30 mouse cellular contexts compared by ENCODE assay signal in genomic region chr5:106660867-106661266, GRCm38 (mm10). TPM values are rescaled to one million over a fixed set of nuclear protein-coding genes. Genes with fewer than 3 reads are reported as not detected.
DNase-seq lines count a peak whose midpoint lies in the region; ATAC-seq and TF ChIP-seq lines count a peak whose summit lies in the region.
"Had no signal": no experiment of that assay in that cellular context is flagged by ENCODE, and none has a peak within 500 bp of the region (broad histone marks: within the 10 kb centered on the region; RNA-seq: fewer than 3 reads in every experiment).

No protein-coding gene starts in this region.

- H3K9ac ChIP-seq in intestine, embryonic 15.5 days, result no peak overlapping the region
- H3K9ac ChIP-seq in intestine, postnatal 0 days (ENCODE audit: low read depth, low read length), result no peak overlapping the region
- H3K9ac ChIP-seq: embryonic facial prominence, embryonic 12.5 days; forebrain, embryonic 12.5 days had no signal

- H3K27me3 ChIP-seq in intestine, embryonic 15.5 days (replicated peaks), result no peaks in the 10 kb centered on the region
- H3K27me3 ChIP-seq in intestine, postnatal 0 days (replicated peaks; ENCODE audit: control insufficient read depth, insufficient read depth, low read length), result no peaks in the 10 kb centered on the region
- H3K27me3 ChIP-seq: embryonic facial prominence, embryonic 12.5 days; forebrain, embryonic 12.5 days had no signal

- no peak overlapping the region for H3K4me2 ChIP-seq in intestine, embryonic 15.5 days (replicated peaks)
- H3K4me2 ChIP-seq in intestine, postnatal 0 days (replicated peaks; ENCODE audit: low read depth), result no peak overlapping the region
- H3K4me2 ChIP-seq: embryonic facial prominence, embryonic 12.5 days; forebrain, embryonic 12.5 days had no signal

- H3K27ac ChIP-seq in intestine, embryonic 15.5 days, result no peak overlapping the region
- H3K27ac ChIP-seq in intestine, postnatal 0 days (ENCODE audit: low read depth, low read length), result no peak overlapping the region
- H3K27ac ChIP-seq: embryonic facial prominence, embryonic 12.5 days; forebrain, embryonic 10.5 days; forebrain, embryonic 12.5 days had no signal

- intact Hi-C loops in gastrocnemius, postnatal 36 days (cut with DNase I), result no loop called here

- H3K9me3 ChIP-seq in intestine, embryonic 15.5 days, result no peaks in the 10 kb centered on the region
- H3K9me3 ChIP-seq in intestine, postnatal 0 days (ENCODE audit: control insufficient read depth), result no peaks in the 10 kb centered on the region
- H3K9me3 ChIP-seq: embryonic facial prominence, embryonic 12.5 days; forebrain, embryonic 10.5 days; forebrain, embryonic 12.5 days had no signal

- H3K4me1 ChIP-seq in intestine, embryonic 15.5 days (replicated peaks), result no peaks in the 10 kb centered on the region
- H3K4me1 ChIP-seq in intestine, postnatal 0 days (replicated peaks; ENCODE audit: control insufficient read depth, insufficient read depth, low read length), result no peaks in the 10 kb centered on the region
- H3K4me1 ChIP-seq: embryonic facial prominence, embryonic 12.5 days; forebrain, embryonic 10.5 days had no signal

- H3K4me3 ChIP-seq in intestine, embryonic 15.5 days (replicated peaks), result no peak overlapping the region
- H3K4me3 ChIP-seq in intestine, postnatal 0 days (ENCODE audit: low read depth, low read length), result no peak overlapping the region
- H3K4me3 ChIP-seq: embryonic facial prominence, embryonic 12.5 days; erythroblast, embryonic 14.5 days; forebrain, embryonic 10.5 days; forebrain, embryonic 12.5 days had no signal

- DNase-seq in 416B (ENCODE audit: low read depth), result peak; percentile 78
- no peak for DNase-seq in gastrocnemius, postnatal 36 days
- DNase-seq in adrenal gland, postnatal 14 days, result no peak
- DNase-seq in adrenal gland, postnatal 36 days, result no peak
- DNase-seq: adrenal gland, adult 2 months; adrenal gland, postnatal 10 days; cerebellum, adult 11 months; cerebellum, adult 18-20 months; cerebellum, adult 8-10 months; cerebellum, adult 9-11 months; cerebellum, postnatal 14 days; cerebellum, postnatal 36 days; embryo, embryonic 11 days had no signal

- no peaks in the 10 kb centered on the region for H3K36me3 ChIP-seq in intestine, embryonic 15.5 days
- 0 out of 2 replicates have a peak, but pooled peaks cover 16% of the 10 kb centered on the region for H3K36me3 ChIP-seq in intestine, postnatal 0 days (ENCODE audit: control insufficient read depth, insufficient read depth)

- peak; percentile 56; the same call in 1 of the 2 replicates for ATAC-seq in intestine, embryonic 15.5 days
- ATAC-seq in intestine, postnatal 0 days, result peak; percentile 65; the same call in 1 of the 2 replicates
- ATAC-seq in megakaryocyte, adult 5-6 weeks (ENCODE audit: poor library complexity, severe bottlenecking), result peak; percentile 24
- ATAC-seq in erythroblast, adult 5-6 weeks (replicated peaks; ENCODE audit: low FRiP score, poor library complexity, severe bottlenecking), result no peak
- ATAC-seq: forebrain, embryonic 14.5 days; forebrain, embryonic 16.5 days had no signal

- WGBS in intestine, embryonic 15.5 days, result 34% methylated on average over 1 of the region's 1 CpGs
- WGBS in intestine, postnatal 0 days, result 0% methylated on average over 1 of the region's 1 CpGs

- TF ChIP-seq CTCF in intestine, postnatal 0 days (IDR thresholded peaks at IDR 0.05; ENCODE audit: low read depth), result no peak

RNA-seq across cellular contexts. Expression of gene Zfp644, which starts 36.2 kb away (rescaled TPM):
- 41.8 and 55.7 TPM in 2 replicates for polyA plus RNA-seq in intestine, embryonic 15.5 days (2015; fragmentation: Nextera tagmentation; extraction: Ambion mirVana)
- 34.9 and 39.7 TPM in 2 replicates for polyA plus RNA-seq in intestine, postnatal 0 days (2015; fragmentation: Nextera tagmentation; extraction: Ambion mirVana)
- 57.0 and 66.0 TPM in 2 replicates for total RNA-seq in megakaryocyte, adult 5-6 weeks (2015)
- 59.2 and 68.4 TPM in 2 replicates for total RNA-seq in megakaryocyte, adult 5-6 weeks (2017)
- 10 to 100 TPM; 37.7 to 44.1 TPM for total RNA-seq in gastrocnemius, postnatal 36 days (2021)
- 48.7 and 51.7 TPM in 2 replicates for total RNA-seq in erythroblast, adult 5-6 weeks (2015; ENCODE audit: low replicate concordance)
- 62.7 and 68.0 TPM in 2 replicates for total RNA-seq in erythroblast, adult 5-6 weeks (2017; ENCODE audit: low replicate concordance)
- 62.4 and 72.0 TPM in 2 replicates for total RNA-seq in adrenal gland, postnatal 14 days (2021)
- total RNA-seq in adrenal gland, postnatal 36 days (2021), result 10 to 100 TPM; 68.9 to 70.1 TPM

RNA-seq across cellular contexts. Expression of gene Gm17304, which starts 52.0 kb away (rescaled TPM):
- polyA plus RNA-seq in intestine, embryonic 15.5 days (2015; fragmentation: Nextera tagmentation; extraction: Ambion mirVana), result not detected in 2 replicates
- not detected in 2 replicates for polyA plus RNA-seq in intestine, postnatal 0 days (2015; fragmentation: Nextera tagmentation; extraction: Ambion mirVana)
- total RNA-seq in megakaryocyte, adult 5-6 weeks (2015), result not detected in 2 replicates
- not detected in 2 replicates for total RNA-seq in megakaryocyte, adult 5-6 weeks (2017)
- not detected for total RNA-seq in gastrocnemius, postnatal 36 days (2021)
- not detected in 2 replicates for total RNA-seq in erythroblast, adult 5-6 weeks (2015; ENCODE audit: low replicate concordance)
- not detected in 2 replicates for total RNA-seq in erythroblast, adult 5-6 weeks (2017; ENCODE audit: low replicate concordance)
- not detected in 2 replicates for total RNA-seq in adrenal gland, postnatal 14 days (2021)
- total RNA-seq in adrenal gland, postnatal 36 days (2021), result not detected
- total RNA-seq: adrenal gland, adult 2 months; adrenal gland, postnatal 10 days; adrenal gland, postnatal 4 days; common myeloid progenitor, adult 5-6 weeks; ES-E14; MEL had no signal
- polyA plus RNA-seq: adrenal gland, adult 2 months; brain, embryonic 14.5 days; C2C12; embryonic facial prominence, embryonic 12.5 days; embryonic facial prominence, embryonic 14.5 days; erythroblast, embryonic 14.5 days; forebrain, embryonic 10.5 days; forebrain, embryonic 12.5 days; forebrain, embryonic 14.5 days; forebrain, embryonic 16.5 days had no signal
